Mouse (Mus musculus) midbrain, postnatal 0 days (tissue): ENCODE measurements around the gene Rab21. TPM values are rescaled to one million over a fixed set of nuclear protein-coding genes. Genes with fewer than 3 reads are reported as not detected.
"Not testable (repeated sequence)": the region's sequence is repeated elsewhere in the genome, so short reads cannot be mapped to it uniquely, and the experiment has no call there.

Experiments
- ATAC-seq: fragments of 200-750 bp; cut with Nextera tagmentation; 2 replicates; pipeline ENCODE4 v1.8.0; 2017; ENCODE audit warnings: moderate number of reproducible peaks, mild to moderate bottlenecking, moderate TSS enrichment, moderate library complexity; ENCODE audit not compliant: low FRiP score
- DNase-seq: peaks from one replicate; pipeline ENCODE4 v3.0.0-alpha.2; 2015; ENCODE audit warnings: low spot score
- H3K27ac ChIP-seq: fragments of 300-500 bp; sonication (generic); 2 replicates; pipeline ENCODE4 v1.5.1; 2014; ENCODE audit warnings: low read depth, mild to moderate bottlenecking, low read length, mixed read lengths
- H3K27me3 ChIP-seq: fragments of 300-500 bp; sonication (generic); 2 replicates; pipeline ENCODE4 v1.6.1; 2014; ENCODE audit warnings: low read length, control low read depth, mixed read lengths; ENCODE audit not compliant: insufficient read depth
- H3K36me3 ChIP-seq: fragments of 300-500 bp; sonication (generic); 2 replicates; pipeline ENCODE4 v1.6.1; 2014; ENCODE audit warnings: low read length, control low read depth, mixed read lengths; ENCODE audit not compliant: insufficient read depth
- H3K4me1 ChIP-seq: fragments of 300-500 bp; sonication (generic); 2 replicates; pipeline ENCODE4 v1.6.1; 2014; ENCODE audit warnings: mild to moderate bottlenecking, control low read depth, antibody characterized with exemption, low read length, mixed read lengths; ENCODE audit not compliant: insufficient read depth
- H3K4me2 ChIP-seq: fragments of 300-500 bp; sonication (generic); 2 replicates; pipeline ENCODE4 v1.6.1; 2014; ENCODE audit warnings: low read depth, mild to moderate bottlenecking, low read length, mixed read lengths; ENCODE audit not compliant: poor library complexity, severe bottlenecking
- H3K4me3 ChIP-seq: fragments of 300-500 bp; sonication (generic); 2 replicates; pipeline ENCODE4 v1.5.1; 2014; ENCODE audit warnings: low read depth, mild to moderate bottlenecking, low read length, moderate library complexity
- H3K9ac ChIP-seq: fragments of 300-500 bp; sonication (generic); replicated peaks from 2 replicates; pipeline ENCODE4 v1.6.1; 2014; ENCODE audit warnings: mild to moderate bottlenecking, low read length, moderate library complexity, mixed read lengths; ENCODE audit not compliant: poor library complexity, severe bottlenecking
- H3K9me3 ChIP-seq: fragments of 300-500 bp; sonication (generic); 2 replicates; pipeline ENCODE4 v1.6.1; 2016; ENCODE audit warnings: low read length, control low read depth
- CTCF ChIP-seq: IDR thresholded peaks from 2 replicates; pipeline ENCODE4 v1.5.1; 2016; ENCODE audit warnings: antibody characterized with exemption, mild to moderate bottlenecking
- WGBS: fragments of 180-500 bp; shearing (Covaris S2); extraction: QIAGEN DNeasy Blood & Tissue Kit; methylation state at CpG from one replicate; pipeline ENCODE4 v1.1.7; 2014; 5-methylcytosine and 5-hydroxymethylcytosine counted together
- polyA plus RNA-seq: library from polyadenylated mRNA; unstranded; fragments of >200 nt; fragmentation: Nextera tagmentation; extraction: Ambion mirVana; gene quantifications from 2 replicates; pipeline ENCODE4 v1.2.1, GENCODE M21; 2015
- total RNA-seq: library from RNA; depleted of rRNA; stranded (reverse); fragments of >200 nt; gene quantifications from 2 replicates; pipeline ENCODE4 v1.2.3, GENCODE M21; 2014

The Rab21 gene
- total and polyA plus RNA-seq, 2 experiments from 2014 or later = 9.8 to 44.0 TPM

GRCm38 (mm10) chr10:115321317-115322035 lies 6.1 kb upstream of the Rab21 start:
- no peak for ATAC-seq

GRCm38 (mm10) chr10:115318388-115318787 lies 3.0 kb upstream of the Rab21 start:
- not testable (repeated sequence) for H3K4me1 ChIP-seq, DNase-seq, H3K27ac ChIP-seq, H3K4me2 ChIP-seq, H3K9me3 ChIP-seq, H3K27me3 ChIP-seq, H3K4me3 ChIP-seq, H3K9ac ChIP-seq, H3K36me3 ChIP-seq, ATAC-seq
- WGBS = 69% methylated on average over 3 of the region's 3 CpGs

More at GRCm38 (mm10) chr10:115321317-115322035, 6.1 kb upstream of the Rab21 start:
- H3K4me1 ChIP-seq = no peaks in the 10 kb centered on the region
- no peaks in the 10 kb centered on the region for H3K27me3 ChIP-seq
- no peaks in the 10 kb centered on the region for H3K9me3 ChIP-seq
- WGBS = 60% methylated on average over 5 of the region's 5 CpGs
- no peak overlapping the region for H3K27ac ChIP-seq
- H3K36me3 ChIP-seq = no peaks in the 10 kb centered on the region
- H3K9ac ChIP-seq = no peak overlapping the region
- no peak overlapping the region for H3K4me3 ChIP-seq
- no peak for DNase-seq
- no peak overlapping the region for H3K4me2 ChIP-seq
- no peak for TF ChIP-seq CTCF

- Histone ChIP-seq H3K4me1 (peaks cover 15% of the 10 kb centered on the region; the same call in 1 of the 2 replicates), H3K4me3 (peak overlapping the region; percentile 71), H3K4me2 (peak overlapping the region; percentile 53), H3K9me3 (no peaks in the 10 kb centered on the region), H3K27ac (peak overlapping the region; percentile 98), H3K9ac (no peak overlapping the region), H3K27me3 (no peaks in the 10 kb centered on the region), H3K36me3 (no peaks in the 10 kb centered on the region)
- DNase-seq (peak; percentile 42), ATAC-seq (no peak)
- no peak for TF ChIP-seq CTCF
- 48% methylated on average over 11 of the region's 11 CpGs for WGBS
Observed at GRCm38 (mm10) chr10:115316313-115316712, 919 bp upstream of the Rab21 start.

GRCm38 (mm10) chr10:115314582-115315452 lies 577 bp downstream of the Rab21 start:
- peak; percentile 71 for ATAC-seq
- no peak for TF ChIP-seq CTCF
- peak overlapping the region; percentile 98 for H3K27ac ChIP-seq
- DNase-seq = peak; percentile 21
- H3K4me1 ChIP-seq = peaks cover 17% of the 10 kb centered on the region; the same call in 1 of the 2 replicates
- H3K36me3 ChIP-seq = no peaks in the 10 kb centered on the region
- H3K9ac ChIP-seq = peak overlapping the region; percentile 98
- peak overlapping the region; percentile 71 for H3K4me3 ChIP-seq
- under 1% methylated on average over 41 of the region's 73 CpGs for WGBS
- H3K9me3 ChIP-seq = no peaks in the 10 kb centered on the region
- no peaks in the 10 kb centered on the region for H3K27me3 ChIP-seq
- peak overlapping the region; percentile 53 for H3K4me2 ChIP-seq

GRCm38 (mm10) chr10:115314287-115314581 lies 1.2 kb downstream of the Rab21 start:
- Histone ChIP-seq H3K4me2 (peak overlapping the region; percentile 53), H3K4me1 (peaks cover 17% of the 10 kb centered on the region; the same call in 1 of the 2 replicates), H3K9me3 (no peaks in the 10 kb centered on the region), H3K4me3 (peak overlapping the region; percentile 71), H3K9ac (peak overlapping the region; percentile 98), H3K27me3 (no peaks in the 10 kb centered on the region), H3K36me3 (no peaks in the 10 kb centered on the region), H3K27ac (no peak overlapping the region)
- no peak for TF ChIP-seq CTCF
- WGBS = 14% methylated on average over 6 of the region's 6 CpGs
- ATAC-seq = no peak
- DNase-seq = no peak
